In genomic region chr10:42478341-42478720, GRCm38 (mm10) we compare ENCODE assay signal across 8 mouse cellular contexts. TPM values are rescaled to one million over a fixed set of nuclear protein-coding genes. Genes with fewer than 3 reads are reported as not detected.
DNase-seq lines count a peak whose midpoint lies in the region; ATAC-seq and TF ChIP-seq lines count a peak whose summit lies in the region.

TSS of gene Afg1l (minus strand) at chr10:42478565.

- H3K4me1 ChIP-seq in MEL (ENCODE audit: control insufficient read depth in 1 of 2, insufficient read depth in 2 of 2, low read length in 2 of 2) = peaks cover 5 to 21% of the 10 kb centered on the region in 2 experiments
- peaks cover 6% of the 10 kb centered on the region for H3K4me1 ChIP-seq in forebrain, embryonic 16.5 days (replicated peaks; ENCODE audit: control insufficient read depth, insufficient read depth, low read length)
- 0 out of 2 replicates have a peak, but pooled peaks cover 3% of the 10 kb centered on the region for H3K4me1 ChIP-seq in lung, embryonic 14.5 days (ENCODE audit: insufficient read depth)
- H3K4me1 ChIP-seq in olfactory bulb, adult 2 months (ENCODE audit: control insufficient read depth, insufficient read depth, low read length) = peaks cover 6% of the 10 kb centered on the region

- TF ChIP-seq POLR2A in MEL (IDR thresholded peaks at IDR 0.05; ENCODE audit: control insufficient read depth in 1 of 2, insufficient read depth in 1 of 2, low read depth in 1 of 2, low read length in 2 of 2, poor library complexity in 1 of 2) = peak; percentile 86 to 88
- TF ChIP-seq POLR2A in olfactory bulb, adult 2 months (IDR thresholded peaks at IDR 0.05; ENCODE audit: insufficient read depth, low read depth, low read length) = peak; percentile 54

- H3K4me2 ChIP-seq in forebrain, embryonic 16.5 days (ENCODE audit: low read length) = peak within 1 kb of the TSS; percentile 93
- peak within 1 kb of the TSS; percentile 88 for H3K4me2 ChIP-seq in lung, embryonic 14.5 days

- peaks cover 13% of the 10 kb centered on the region for H3K79me2 ChIP-seq in MEL (ENCODE audit: control insufficient read depth, insufficient read depth, low read length, poor library complexity)

- peak in 1 of 2 experiments; percentile 41; a peak in 1 of 4 replicates for TF ChIP-seq EP300 in MEL (IDR thresholded peaks at IDR 0.05; ENCODE audit: low read depth in 1 of 2, low read length in 2 of 2)

- no peaks in the 10 kb centered on the region for H3K27me3 ChIP-seq in MEL (ENCODE audit: control insufficient read depth in 1 of 2, insufficient read depth in 2 of 2, low read length in 2 of 2)
- no peaks in the 10 kb centered on the region for H3K27me3 ChIP-seq in forebrain, embryonic 16.5 days (replicated peaks; ENCODE audit: control insufficient read depth, insufficient read depth, low read length)
- no peaks in the 10 kb centered on the region for H3K27me3 ChIP-seq in lung, embryonic 14.5 days (ENCODE audit: insufficient read depth, low read length)

- H3K9ac ChIP-seq in MEL (ENCODE audit: control insufficient read depth, low read depth, low read length, poor library complexity, severe bottlenecking) = peak within 1 kb of the TSS; percentile 97
- peak within 1 kb of the TSS; percentile 87 for H3K9ac ChIP-seq in forebrain, embryonic 16.5 days (replicated peaks; ENCODE audit: low read depth, low read length)
- peak within 1 kb of the TSS; percentile 77 for H3K9ac ChIP-seq in lung, embryonic 14.5 days

- peaks cover 0 to 25% of the 10 kb centered on the region in 2 experiments; a peak in 2 of 4 replicates for H3K36me3 ChIP-seq in MEL (ENCODE audit: control insufficient read depth in 1 of 2, insufficient read depth in 2 of 2, low read length in 2 of 2)
- H3K36me3 ChIP-seq in forebrain, embryonic 16.5 days (ENCODE audit: control insufficient read depth, insufficient read depth) = no peaks in the 10 kb centered on the region
- no peaks in the 10 kb centered on the region for H3K36me3 ChIP-seq in lung, embryonic 14.5 days (ENCODE audit: insufficient read depth)

- peak within 1 kb of the TSS; percentile 81 to 92 for H3K4me3 ChIP-seq in MEL (ENCODE audit: control insufficient read depth in 1 of 2, insufficient read depth in 1 of 2, low read depth in 2 of 2, low read length in 2 of 2)
- peak within 1 kb of the TSS; percentile 78 for H3K4me3 ChIP-seq in forebrain, embryonic 16.5 days (replicated peaks; ENCODE audit: low read length)
- H3K4me3 ChIP-seq in layer of hippocampus, adult 2 months = peak within 1 kb of the TSS; percentile 98
- H3K4me3 ChIP-seq in lung, embryonic 14.5 days (ENCODE audit: low read depth, low read length) = peak within 1 kb of the TSS; percentile 77
- H3K4me3 ChIP-seq in olfactory bulb, adult 2 months (ENCODE audit: insufficient read depth, low read depth, low read length) = peak within 1 kb of the TSS; percentile 90

- TF ChIP-seq CTCF in MEL (IDR thresholded peaks at IDR 0.05 in 2 of 3, conservative IDR thresholded peaks at IDR 0.05 in 1 of 3; ENCODE audit: control insufficient read depth in 1 of 3, insufficient read depth in 1 of 3, low read depth in 2 of 3, low read length in 3 of 3, poor library complexity in 1 of 3, severe bottlenecking in 1 of 3) = no peak
- TF ChIP-seq CTCF in layer of hippocampus, adult 2 months (conservative IDR thresholded peaks at IDR 0.05) = peak; percentile 77
- TF ChIP-seq CTCF in lung, embryonic 14.5 days (IDR thresholded peaks at IDR 0.05; ENCODE audit: low read depth) = peak; percentile 58
- no peak for TF ChIP-seq CTCF in olfactory bulb, adult 2 months (IDR thresholded peaks at IDR 0.05; ENCODE audit: insufficient read depth, low read depth, low read length)

- intact Hi-C loops in heart, postnatal 36 days (cut with DNase I) = no loop called here

- TF ChIP-seq RAD21 in MEL (IDR thresholded peaks at IDR 0.05; ENCODE audit: low read depth, low read length) = no peak

- no peaks in the 10 kb centered on the region for H3K9me3 ChIP-seq in MEL (replicated peaks; ENCODE audit: insufficient read depth, low read length)
- H3K9me3 ChIP-seq in forebrain, embryonic 16.5 days (ENCODE audit: control insufficient read depth, low read length) = no peaks in the 10 kb centered on the region
- H3K9me3 ChIP-seq in lung, embryonic 14.5 days (ENCODE audit: low read depth, low read length) = no peaks in the 10 kb centered on the region

- peak; percentile 95 for ATAC-seq in forebrain, embryonic 16.5 days
- peak; percentile 94 for ATAC-seq in lung, embryonic 14.5 days (ENCODE audit: insufficient read depth)

- H3K27ac ChIP-seq in MEL (ENCODE audit: control insufficient read depth, low read depth, low read length) = peak within 1 kb of the TSS; percentile 90
- H3K27ac ChIP-seq in forebrain, embryonic 16.5 days (ENCODE audit: low read length) = peak within 1 kb of the TSS; percentile 84
- H3K27ac ChIP-seq in layer of hippocampus, adult 2 months = peak within 1 kb of the TSS; percentile 97
- peak within 1 kb of the TSS; percentile 97 for H3K27ac ChIP-seq in lung, embryonic 14.5 days (ENCODE audit: low read depth)
- H3K27ac ChIP-seq in olfactory bulb, adult 2 months (ENCODE audit: insufficient read depth, low read depth, low read length) = peak within 1 kb of the TSS; percentile 95

- WGBS in forebrain, embryonic 16.5 days = under 1% methylated on average over 29 of the region's 29 CpGs
- 0% methylated on average over 29 of the region's 29 CpGs for WGBS in lung, embryonic 14.5 days
- under 1% methylated on average over 29 of the region's 29 CpGs for WGBS in olfactory bulb, adult 2 months

- DNase-seq in MEL (ENCODE audit: low read depth, low spot score) = peak; percentile 98
- peak; percentile 96 to 97 for DNase-seq in cerebellum, adult 18-20 months
- peak; percentile 95 to 96 for DNase-seq in heart, postnatal 36 days
- DNase-seq in layer of hippocampus, adult 2 months (ENCODE audit: low spot score in 2 of 2) = peak; percentile 93 to 94
- peak; percentile 98 for DNase-seq in lung, embryonic 14.5 days
- DNase-seq in thymus, postnatal 10 days (ENCODE audit: low spot score in 2 of 2) = peak; percentile 93

TF ChIP-seq in MEL, 35 proteins besides CTCF, POLR2A, EP300 and RAD21 (continues in another document):
- TF ChIP-seq USF2 (IDR thresholded peaks at IDR 0.05; ENCODE audit: borderline replicate concordance in 1 of 2, insufficient read depth in 1 of 2, low read depth in 1 of 2, low read length in 2 of 2) = no peak
- TF ChIP-seq KAT2A (conservative IDR thresholded peaks at IDR 0.05; ENCODE audit: low read depth, low read length) = peak; percentile 83; the same call in 1 of the 2 replicates
- TF ChIP-seq GABPA (IDR thresholded peaks at IDR 0.05; ENCODE audit: low read depth, low read length) = no peak
- no peak for TF ChIP-seq UBTF (IDR thresholded peaks at IDR 0.05; ENCODE audit: borderline replicate concordance, insufficient read depth, low read depth, low read length)
- peak; percentile 83 for TF ChIP-seq TBP (IDR thresholded peaks at IDR 0.05; ENCODE audit: low read depth, low read length)
- no peak for TF ChIP-seq JUND (IDR thresholded peaks at IDR 0.05; ENCODE audit: low read depth, low read length)
- no peak for TF ChIP-seq RCOR1 (IDR thresholded peaks at IDR 0.05; ENCODE audit: low read depth, low read length)
- peak; percentile 98 for TF ChIP-seq HCFC1 (IDR thresholded peaks at IDR 0.05; ENCODE audit: low read depth, low read length)
- TF ChIP-seq CHD2 (IDR thresholded peaks at IDR 0.05; ENCODE audit: low read length) = peak; percentile 51
- peak; percentile 31; the same call in 1 of the 2 replicates for TF ChIP-seq TCF12 (IDR thresholded peaks at IDR 0.05; ENCODE audit: low read depth, low read length)
- peak; percentile 88 for TF ChIP-seq NELFE (IDR thresholded peaks at IDR 0.05; ENCODE audit: low read depth, low read length)
- TF ChIP-seq CHD1 (IDR thresholded peaks at IDR 0.05; ENCODE audit: low read depth, low read length) = no peak
- TF ChIP-seq TAL1 (IDR thresholded peaks at IDR 0.05; ENCODE audit: low read length) = no peak
- no peak for TF ChIP-seq MAFK (IDR thresholded peaks at IDR 0.05; ENCODE audit: borderline replicate concordance, low read depth, low read length)
- TF ChIP-seq ZKSCAN1 (IDR thresholded peaks at IDR 0.05; ENCODE audit: low read depth, low read length) = no peak
- peak; percentile 64 for TF ChIP-seq ETS1 (IDR thresholded peaks at IDR 0.05; ENCODE audit: low read depth, low read length)
- TF ChIP-seq MAZ (IDR thresholded peaks at IDR 0.05; ENCODE audit: low read depth, low read length) = peak; percentile 86; the same call in 1 of the 2 replicates
- no peak for TF ChIP-seq POLR2AphosphoS2 (IDR thresholded peaks at IDR 0.05; ENCODE audit: low read length)
- no peak; the same call in 1 of the 2 replicates for TF ChIP-seq MYB (IDR thresholded peaks at IDR 0.05; ENCODE audit: low read depth, low read length)
- TF ChIP-seq GATA1 (IDR thresholded peaks at IDR 0.05; ENCODE audit: low read depth, low read length) = no peak
- TF ChIP-seq MXI1 (IDR thresholded peaks at IDR 0.05; ENCODE audit: low read depth, low read length) = peak; percentile 90
- TF ChIP-seq BHLHE40 (IDR thresholded peaks at IDR 0.05; ENCODE audit: borderline replicate concordance, low read depth, low read length) = no peak
- peak; percentile 67 for TF ChIP-seq NRF1 (IDR thresholded peaks at IDR 0.05; ENCODE audit: insufficient read depth, low read depth, low read length, poor library complexity, severe bottlenecking)
- no peak for TF ChIP-seq MEF2A (IDR thresholded peaks at IDR 0.05; ENCODE audit: extremely low read depth, insufficient replicate concordance, low read depth, low read length, poor library complexity, severe bottlenecking)
- TF ChIP-seq ELF1 (IDR thresholded peaks at IDR 0.05; ENCODE audit: low read depth, low read length) = peak; percentile 84
- TF ChIP-seq MAX (IDR thresholded peaks at IDR 0.05; ENCODE audit: low read length) = peak; percentile 49; the same call in 1 of the 2 replicates
- no peak for TF ChIP-seq USF1 (IDR thresholded peaks at IDR 0.05; ENCODE audit: low read depth, low read length)
- no peak for TF ChIP-seq POLR2AphosphoS5 (IDR thresholded peaks at IDR 0.05; ENCODE audit: borderline replicate concordance, low read depth, low read length)
- TF ChIP-seq MYC (IDR thresholded peaks at IDR 0.05; ENCODE audit: low read depth, low read length) = peak; percentile 80

RNA-seq across cellular contexts. Expression of gene Afg1l, which starts in this region (rescaled TPM):
- 2.8 and 3.4 TPM in 2 replicates for total RNA-seq in MEL (2012; rRNA removed)
- 1 to 10 TPM in 1 of 2 experiments, not detected in 1; 3.7 TPM for polyA plus RNA-seq in MEL (2012; ENCODE audit: insufficient read depth in 1 of 2, insufficient read length in 2 of 2, low read depth in 1 of 2, low replicate concordance in 2 of 2, missing spikeins in 1 of 2)
- 6.9 and 7.2 TPM in 2 replicates for polyA plus RNA-seq in forebrain, embryonic 16.5 days (2015; fragmentation: Nextera tagmentation; extraction: Ambion mirVana)
- 10 to 100 TPM; 30.9 to 37.7 TPM for total RNA-seq in heart, postnatal 36 days (2021)
- total RNA-seq in layer of hippocampus, adult 2 months (2021) = 10 to 100 TPM; 12.6 to 15.3 TPM
- polyA plus RNA-seq in lung, embryonic 14.5 days (2014; fragmentation: Nextera tagmentation; extraction: Ambion mirVana) = 7.7 and 8.2 TPM in 2 replicates
- polyA plus RNA-seq in olfactory bulb, adult 2 months (2012; ENCODE audit: insufficient read depth, insufficient read length, low replicate concordance, missing spikeins) = not detected in 2 replicates

Comparison
In these comparisons a context has a peak if more than half of its experiments do, and no peak if none do; other contexts are left out.
1. Peak in every context shown above with its lines: DNase-seq, ATAC-seq, H3K4me3 ChIP-seq and H3K27ac ChIP-seq.
2. CTCF ChIP-seq: peak in layer of hippocampus, adult 2 months (single experiment) and lung, embryonic 14.5 days (single experiment); none in MEL (0 of 3) and olfactory bulb, adult 2 months (single experiment).